Mouse (Mus musculus) kidney, postnatal 4 days (tissue): ENCODE results near the gene Vdac1.
A peak's percentile ranks its signal among the peaks of the same experiment; 100 is the strongest.

Source experiments
- DNase-seq, 2 experiments: peaks; one replicate each; pipeline ENCODE4 v3.0.0; 2021; ENCODE audit warnings: mixed read lengths in 2 of 2

Vdac1 gene

DNA sequence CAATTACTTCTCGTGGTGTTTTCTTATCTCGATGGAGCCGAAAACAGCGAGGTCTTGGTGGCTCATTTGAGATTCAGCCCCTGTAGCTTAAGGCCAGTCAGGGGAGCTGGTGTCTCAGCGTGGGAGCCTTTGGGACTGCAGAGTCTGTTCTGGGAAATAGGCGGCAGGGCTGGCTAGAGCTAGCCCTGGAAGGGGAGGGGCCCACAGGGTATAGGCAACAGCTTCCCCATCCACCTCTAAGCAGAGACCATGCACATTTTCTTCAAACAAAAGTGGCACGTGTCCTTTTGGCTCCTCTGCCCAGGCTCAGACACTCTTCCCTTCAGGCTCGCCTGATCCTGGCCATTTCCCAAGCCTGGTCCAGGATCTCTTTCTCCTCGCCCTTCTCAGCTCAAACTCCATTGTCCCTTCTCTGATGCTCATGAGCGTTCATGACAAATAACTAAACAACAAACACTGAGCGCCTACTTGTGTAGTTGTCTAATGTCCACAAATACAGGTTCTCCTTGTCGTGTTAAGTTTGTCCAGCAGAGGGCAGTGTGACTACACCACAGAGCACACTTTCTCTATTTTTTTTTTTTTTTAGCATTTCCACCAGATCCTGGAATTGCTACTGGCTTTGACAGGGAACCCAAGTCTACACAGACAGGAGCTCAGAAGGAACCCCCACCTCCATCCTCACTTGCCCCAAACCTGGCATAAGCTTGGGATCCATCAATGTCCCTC lies 60.6 kb downstream of the Vdac1 start:
- DNase-seq = peak; percentile 83

DNA sequence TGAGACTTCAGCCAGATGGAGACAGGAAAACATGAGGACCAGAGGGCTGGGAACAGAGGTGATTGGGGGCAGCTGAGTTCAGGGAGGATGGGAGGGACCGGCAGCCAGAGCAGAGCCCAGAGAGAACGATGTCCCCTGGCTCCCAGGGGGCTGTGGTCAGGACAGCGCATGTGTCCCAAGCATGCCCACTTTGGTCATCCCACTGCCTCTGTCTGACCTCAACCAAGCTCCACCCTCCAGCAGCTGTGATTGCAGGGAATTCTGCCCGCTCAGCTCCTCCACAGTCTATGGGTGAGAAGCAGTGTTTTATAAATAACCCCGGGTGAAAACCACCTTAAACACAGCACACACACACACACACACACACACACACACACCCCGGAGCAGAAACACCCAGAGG lies 68.8 kb downstream of the Vdac1 start:
- no peak for DNase-seq

DNA sequence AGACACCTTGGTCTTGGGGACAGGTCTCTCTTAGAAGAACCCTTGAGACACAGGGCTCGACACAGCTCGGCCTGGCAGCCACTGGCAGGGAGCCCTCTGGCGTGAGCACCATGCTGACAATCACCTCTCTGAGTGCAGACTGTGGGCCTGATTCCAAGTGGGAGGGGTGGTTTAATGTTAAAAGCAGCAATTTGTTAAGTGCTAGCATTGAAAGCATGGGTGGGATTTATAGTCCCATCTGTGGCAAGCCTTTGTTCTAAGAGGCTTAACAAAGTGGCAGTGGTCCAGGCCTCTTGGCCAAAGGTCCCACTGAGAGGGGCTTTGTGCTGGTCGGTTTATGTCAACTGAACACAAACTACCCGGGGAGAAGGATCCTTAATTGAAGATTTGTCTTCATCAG lies 70.9 kb downstream of the Vdac1 start:
- peak; percentile 22 to 25 for DNase-seq

DNA sequence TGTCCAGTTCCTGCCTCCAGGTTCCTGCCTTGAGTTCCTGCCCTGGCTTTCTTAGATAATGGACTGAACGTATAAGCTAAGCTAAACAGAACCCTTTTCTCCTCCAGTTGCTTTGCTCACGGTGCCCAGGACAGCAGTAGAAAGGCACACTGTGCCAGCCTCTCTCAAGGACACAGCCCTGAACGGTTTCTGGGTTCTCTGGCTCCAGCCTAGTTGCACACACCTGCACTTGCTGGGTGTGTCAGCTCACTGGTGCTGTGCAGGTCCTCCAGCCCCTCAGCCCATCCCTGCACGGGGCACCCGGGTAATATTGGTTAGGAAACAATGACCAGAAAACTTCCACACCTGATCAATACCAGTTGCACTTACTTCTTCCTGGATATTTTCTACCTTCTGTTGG lies 71.5 kb downstream of the Vdac1 start:
- DNase-seq = no peak

DNA sequence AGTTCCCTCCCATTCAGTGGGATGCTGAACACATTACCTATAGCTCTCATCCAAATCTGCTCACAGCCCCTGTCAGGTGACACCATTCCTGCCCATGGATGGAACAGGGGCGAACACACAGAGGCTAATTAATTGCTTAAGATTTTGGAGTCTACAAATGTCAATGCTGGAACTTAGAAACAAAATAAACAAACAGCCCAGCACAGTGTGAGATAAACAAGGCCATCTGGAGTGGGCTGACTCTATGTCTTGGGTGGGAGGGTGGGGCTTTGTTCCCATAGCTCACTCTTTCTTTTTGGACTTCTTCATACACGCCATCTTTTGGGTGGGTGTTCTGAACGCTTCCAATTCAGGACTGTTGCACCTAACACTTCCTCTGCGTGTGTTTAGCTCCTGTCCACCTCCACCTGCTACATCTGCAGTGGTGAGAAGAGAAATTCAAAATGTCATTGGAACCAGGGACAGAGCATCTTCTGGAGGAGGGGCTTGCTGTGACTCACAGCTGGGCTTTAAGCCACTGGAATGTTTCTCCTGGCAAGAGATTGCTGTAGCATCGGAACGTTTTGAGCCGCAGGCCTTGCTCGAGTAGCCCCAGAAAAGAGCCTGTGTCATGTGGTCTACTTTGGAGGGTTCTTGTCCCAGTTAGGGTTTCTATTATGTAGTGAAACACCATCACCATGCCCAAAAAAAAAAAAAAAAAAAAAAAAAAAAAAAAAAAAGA lies 72.6 kb downstream of the Vdac1 start:
- DNase-seq = peak; percentile 21 to 27

DNA sequence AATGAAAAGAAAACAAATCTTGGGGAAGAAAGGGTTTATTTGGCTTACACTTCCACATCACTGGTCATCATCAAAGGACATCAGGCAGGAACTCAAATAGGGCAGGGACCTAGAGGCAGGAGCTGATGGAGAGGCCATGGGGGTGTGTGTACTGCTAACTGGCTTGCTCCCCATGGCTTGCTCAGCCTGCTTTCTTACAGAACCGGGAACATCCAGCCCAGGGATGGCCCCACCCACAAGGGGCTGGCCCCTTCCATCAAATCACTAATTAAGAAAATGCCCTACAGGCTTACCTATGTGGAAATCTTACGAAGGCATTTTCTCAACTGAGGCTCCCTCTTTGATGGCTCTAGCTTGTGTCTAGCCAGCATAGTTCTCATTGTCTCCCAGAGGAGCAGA lies 73.1 kb downstream of the Vdac1 start:
- no peak for DNase-seq

DNA sequence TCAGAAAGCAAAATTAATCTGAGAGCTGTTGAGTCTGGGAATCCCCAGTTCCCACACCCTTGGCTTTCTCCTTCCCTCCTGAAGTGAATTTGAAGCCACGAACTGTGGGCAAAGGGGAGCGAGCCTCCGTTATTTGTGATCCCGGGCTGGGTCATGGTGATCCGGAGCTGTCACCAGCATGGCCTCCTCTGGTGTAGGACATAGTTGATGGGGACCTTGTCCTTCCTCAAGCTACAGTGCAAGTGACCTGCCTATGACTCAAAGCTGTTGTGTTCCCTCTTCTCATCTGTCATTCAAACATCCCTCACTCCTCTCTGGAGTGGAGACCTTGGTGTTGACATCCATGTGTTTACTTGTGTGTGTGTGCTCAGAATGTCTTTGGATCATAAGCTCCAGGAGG lies 74.8 kb downstream of the Vdac1 start:
- DNase-seq = no peak

DNA sequence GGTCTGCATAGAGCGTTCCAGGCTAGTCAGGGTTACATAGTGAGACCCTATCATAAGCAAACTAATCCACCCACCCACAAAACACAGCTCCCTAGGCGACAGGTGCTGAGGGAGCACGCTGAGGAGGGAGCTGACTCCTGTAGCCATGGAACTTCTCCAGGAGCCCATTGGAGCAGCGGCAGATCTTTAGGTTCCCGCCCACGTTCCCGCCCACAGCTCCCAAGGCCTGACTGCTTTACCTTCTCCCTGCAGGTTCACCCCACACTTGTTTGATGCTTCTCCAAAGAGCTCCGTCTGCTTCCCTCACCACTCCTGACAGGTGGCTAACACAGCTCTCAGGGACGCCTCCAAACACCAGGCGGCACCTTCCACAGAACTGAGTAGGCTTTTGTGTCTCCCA lies 76.5 kb downstream of the Vdac1 start:
- peak; percentile 46 to 56 for DNase-seq
